Mouse (Mus musculus) E14TG2a.4 (cell line): ENCODE measurements around the gene Mettl7b.
"Not testable (repeated sequence)": the region's sequence is repeated elsewhere in the genome, so short reads cannot be mapped to it uniquely, and the experiment has no call there.

ENCODE experiments used
- H3K27me3 ChIP-seq: 2 replicates; pipeline ENCODE4 v1.6.1; 2014; ENCODE audit warnings: low read length, control low read depth; ENCODE audit not compliant: insufficient read depth
- H3K36me3 ChIP-seq: 2 replicates; pipeline ENCODE4 v1.6.1; 2014; ENCODE audit warnings: low read length, control low read depth; ENCODE audit not compliant: insufficient read depth
- H3K4me1 ChIP-seq: replicated peaks from 2 replicates; pipeline ENCODE4 v1.6.1; 2014; ENCODE audit warnings: low read depth, low read length, control low read depth
- H3K4me3 ChIP-seq: replicated peaks from 2 replicates; pipeline ENCODE4 v1.5.1; 2014; ENCODE audit warnings: mild to moderate bottlenecking, low read length
- H3K9me3 ChIP-seq: 2 replicates; pipeline ENCODE4 v1.6.1; 2014; ENCODE audit warnings: low read length, control low read depth
- CTCF ChIP-seq: conservative IDR thresholded peaks from 2 replicates; pipeline ENCODE4 v1.5.1; 2014; ENCODE audit warnings: low read length
- NANOG ChIP-seq: IDR thresholded peaks from 2 replicates; pipeline ENCODE4 v1.6.1; 2014; ENCODE audit warnings: borderline replicate concordance, low read length, mixed read lengths
- POU5F1 ChIP-seq: IDR thresholded peaks from 2 replicates; pipeline ENCODE4 v1.6.1; 2014; ENCODE audit warnings: low read length, borderline replicate concordance

Gene Mettl7b

DNA sequence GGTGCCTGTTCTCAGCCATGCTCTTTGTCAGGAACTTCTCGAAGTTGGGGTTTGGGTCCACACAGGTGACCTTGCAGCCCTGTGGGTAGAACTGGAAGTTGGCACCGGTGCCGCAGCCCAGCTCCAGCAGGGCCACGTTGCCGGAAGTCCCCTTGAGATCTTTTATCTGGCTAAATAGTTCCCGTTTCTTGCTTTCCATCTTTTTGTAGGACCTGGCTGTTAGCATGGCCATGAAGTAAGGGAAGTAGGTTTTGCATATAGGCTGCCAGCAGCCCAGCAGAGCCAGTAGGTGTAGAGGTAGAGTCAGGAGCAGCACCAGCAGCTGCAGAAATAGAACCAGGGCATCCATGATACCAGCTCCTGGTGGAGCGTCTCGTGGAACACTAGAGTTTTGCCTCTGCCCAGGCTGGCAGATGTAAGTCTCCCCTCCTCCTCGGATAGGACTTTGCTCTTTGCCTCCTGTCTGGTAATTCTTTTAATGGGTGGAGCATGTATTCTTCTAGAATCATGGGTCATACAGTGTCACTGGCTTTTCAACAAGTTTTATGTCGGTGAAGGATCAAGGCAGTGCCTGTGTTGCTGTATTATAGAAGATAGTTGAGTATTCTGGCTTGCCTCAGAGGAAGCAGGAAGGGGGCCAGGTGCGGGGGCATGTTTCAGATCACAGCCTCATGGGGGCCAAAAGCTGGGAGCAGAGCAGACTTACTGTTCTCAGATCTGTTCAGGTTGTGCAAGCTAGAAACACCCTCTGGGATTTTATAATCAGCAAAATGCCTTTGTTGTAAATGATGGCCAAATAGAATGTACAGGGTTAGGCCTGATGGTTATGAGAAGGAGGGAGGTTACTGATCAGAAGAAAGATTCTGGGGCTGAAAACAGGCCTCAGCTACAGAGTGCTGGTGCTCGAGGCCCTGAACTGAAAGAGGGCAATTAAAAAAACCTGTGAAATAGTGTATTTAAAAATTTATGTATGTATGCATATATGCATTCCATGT, at the start of gene Mettl7b:
Mettl7b (minus strand) TSS at position 399 of the 995 bp plus-strand sequence.
- TF ChIP-seq CTCF (no peak), NANOG (no peak), POU5F1 (no peak)
- Histone ChIP-seq H3K4me1 (no peaks in the 10 kb centered on the region), H3K4me3 (no peak within 1 kb of the TSS), H3K9me3 (no peaks in the 10 kb centered on the region), H3K27me3 (peaks cover 25% of the 10 kb centered on the region), H3K36me3 (no peaks in the 10 kb centered on the region)

DNA sequence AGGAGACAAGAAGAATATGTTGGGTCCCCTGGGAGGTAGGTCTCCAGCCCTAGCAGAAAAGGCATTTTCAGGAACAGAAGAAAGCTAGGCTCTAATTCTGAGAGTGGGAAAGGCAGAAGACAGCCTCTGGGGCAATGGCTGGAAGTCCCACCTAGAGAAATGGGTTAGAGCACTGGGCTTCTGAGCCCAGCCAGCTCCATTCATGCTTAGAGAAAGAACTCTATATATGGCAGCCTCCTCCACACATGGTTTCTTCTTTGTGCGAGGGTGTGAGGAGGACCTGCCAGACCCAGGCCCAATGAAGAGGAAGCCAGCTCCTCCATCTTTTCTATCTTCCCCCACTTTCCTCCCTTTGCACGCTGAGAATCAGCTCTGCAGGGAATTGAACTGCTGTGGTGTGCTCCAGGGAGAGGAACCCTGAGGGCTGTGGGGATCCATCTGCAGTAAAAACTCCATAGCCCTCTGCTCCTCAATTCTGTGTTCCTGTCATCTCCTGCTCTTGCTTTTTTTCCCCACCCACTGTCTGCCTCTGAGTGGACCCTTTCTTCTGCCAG, 49.6 kb upstream of the Mettl7b start, which contains the start of gene Olfr763:
Olfr763 (plus strand) TSS at position 504 of the 554 bp plus-strand sequence.
- Histone ChIP-seq H3K9me3 (peaks cover 39% of the 10 kb centered on the region), H3K27me3 (no peaks in the 10 kb centered on the region), H3K36me3 (no peaks in the 10 kb centered on the region), H3K4me1 (no peaks in the 10 kb centered on the region), H3K4me3 (no peak within 1 kb of the TSS)
- no peak for TF ChIP-seq NANOG
- no peak for TF ChIP-seq CTCF
- no peak for TF ChIP-seq POU5F1

DNA sequence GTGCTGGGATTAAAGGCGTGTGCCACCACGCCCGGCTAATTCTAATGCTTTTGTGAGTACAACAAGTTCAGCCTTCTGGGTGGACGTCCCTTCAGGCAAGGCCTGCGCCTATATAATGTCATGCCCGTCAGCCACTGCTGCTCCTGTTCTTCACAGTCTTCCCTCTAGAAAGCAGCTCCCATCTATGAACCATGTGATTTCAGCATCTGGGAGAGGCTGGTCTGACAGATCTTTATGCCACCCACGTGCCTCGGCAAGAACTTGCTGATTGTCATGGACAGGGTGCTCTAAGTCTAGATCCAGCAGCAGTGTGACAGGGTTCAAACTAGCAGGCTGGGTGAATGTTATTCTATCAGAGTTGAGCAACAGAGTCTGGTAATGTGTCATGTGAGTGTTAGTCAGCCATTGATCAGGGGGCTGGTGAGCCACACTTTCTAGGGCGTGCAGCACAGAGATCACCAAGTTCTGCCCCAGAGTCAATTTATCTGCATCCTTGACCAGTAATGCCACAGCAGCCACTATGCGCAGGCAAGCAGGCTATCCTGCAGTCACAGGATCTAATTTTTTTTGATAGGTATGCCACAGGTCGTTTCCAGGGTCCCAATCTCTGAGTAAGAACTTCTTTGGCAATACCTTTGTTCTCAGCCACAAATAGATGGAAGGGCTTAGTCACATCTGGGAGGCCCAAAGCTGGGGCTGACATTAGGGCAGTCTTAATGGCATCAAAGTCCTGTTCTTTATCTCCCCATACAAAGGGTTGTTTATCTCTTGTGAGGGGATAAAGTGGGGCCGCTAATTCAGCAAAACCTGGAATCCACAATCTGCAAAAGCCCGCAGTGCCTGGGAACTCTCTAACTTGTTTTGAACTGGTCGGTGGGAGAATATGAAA, 43.5 kb upstream of the Mettl7b start:
- no peaks in the 10 kb centered on the region for H3K4me1 ChIP-seq
- TF ChIP-seq NANOG: no peak
- TF ChIP-seq POU5F1: no peak
- no peak for TF ChIP-seq CTCF

DNA sequence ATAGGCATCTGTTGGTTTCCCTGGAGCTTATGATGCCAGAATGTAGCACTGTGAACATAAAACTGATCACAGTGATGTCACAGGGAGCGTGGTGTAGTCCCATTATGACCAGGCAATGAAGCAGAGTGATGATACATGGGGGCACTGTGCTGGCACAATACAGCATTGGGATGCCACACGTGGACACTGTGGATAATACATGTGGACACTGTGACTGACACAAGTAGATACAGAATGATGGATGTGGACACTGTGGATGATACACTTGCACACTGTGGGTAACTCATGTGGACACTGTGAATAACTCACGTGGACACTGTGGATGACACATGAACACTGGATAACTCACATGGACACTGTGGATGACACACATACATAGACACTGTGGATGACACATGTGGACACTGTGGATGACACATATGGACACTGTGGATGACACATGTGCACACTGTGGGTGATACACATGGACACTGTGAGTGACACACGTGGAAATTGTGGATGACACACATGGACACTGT, 35.8 kb upstream of the Mettl7b start:
- H3K27me3 ChIP-seq: no peaks in the 10 kb centered on the region
- no peaks in the 10 kb centered on the region for H3K9me3 ChIP-seq
- H3K36me3 ChIP-seq: no peaks in the 10 kb centered on the region
- no peaks in the 10 kb centered on the region for H3K4me1 ChIP-seq
- no peak overlapping the region for H3K4me3 ChIP-seq
- TF ChIP-seq CTCF (no peak), POU5F1 (no peak), NANOG (no peak)

More for the DNA sequence above, 43.5 kb upstream of the Mettl7b start:
- peaks cover 51% of the 10 kb centered on the region for H3K9me3 ChIP-seq
- H3K27me3 ChIP-seq: no peaks in the 10 kb centered on the region
- no peaks in the 10 kb centered on the region for H3K36me3 ChIP-seq
- H3K4me3 ChIP-seq: no peak overlapping the region

DNA sequence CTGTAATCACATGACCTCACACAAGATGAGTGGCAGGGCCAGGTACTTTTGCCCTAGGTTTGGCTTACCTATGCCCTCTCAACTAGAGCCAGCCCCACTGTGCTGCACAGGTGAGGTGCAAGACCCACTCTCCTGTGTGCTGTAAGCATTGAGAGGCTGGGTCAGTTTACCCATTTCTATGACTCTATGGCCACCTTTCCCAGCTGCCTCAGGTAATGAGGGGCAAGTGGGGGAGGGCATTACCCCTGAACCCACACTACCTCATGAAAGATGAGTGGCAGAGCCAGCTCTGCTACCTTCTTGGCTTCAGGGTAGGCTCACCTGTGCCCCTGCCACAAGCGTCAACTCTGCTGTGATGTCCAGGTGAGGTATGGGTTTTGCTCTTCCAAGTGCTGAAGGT, 35.0 kb upstream of the Mettl7b start:
- Histone ChIP-seq H3K36me3 (no peaks in the 10 kb centered on the region), H3K9me3 (no peaks in the 10 kb centered on the region), H3K27me3 (no peaks in the 10 kb centered on the region), H3K4me1 (no peaks in the 10 kb centered on the region), H3K4me3 (no peak overlapping the region)
- TF ChIP-seq CTCF: no peak
- no peak for TF ChIP-seq POU5F1
- TF ChIP-seq NANOG: no peak

DNA sequence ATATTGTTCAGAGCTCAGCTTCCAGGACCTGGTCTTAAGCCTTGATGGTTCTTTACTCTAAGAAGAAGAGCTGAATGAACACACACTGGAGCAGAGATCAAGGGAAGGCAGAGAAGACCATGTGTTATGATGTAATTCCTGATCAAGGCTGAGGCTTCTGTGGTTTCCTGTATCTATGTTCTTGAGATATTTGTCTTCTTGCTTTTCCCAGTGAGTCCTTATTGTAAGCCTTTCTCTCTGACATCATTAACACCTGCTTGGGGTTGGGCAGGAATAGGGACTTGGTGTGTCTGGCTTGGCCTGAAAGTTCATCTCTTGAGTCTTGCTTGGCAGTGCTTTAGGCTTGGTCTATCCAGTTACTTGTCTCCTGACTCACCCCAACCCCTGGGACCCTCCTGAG, 30.2 kb upstream of the Mettl7b start:
- H3K4me3 ChIP-seq: no peak overlapping the region
- TF ChIP-seq NANOG: no peak
- TF ChIP-seq POU5F1: no peak
- no peak for TF ChIP-seq CTCF

DNA sequence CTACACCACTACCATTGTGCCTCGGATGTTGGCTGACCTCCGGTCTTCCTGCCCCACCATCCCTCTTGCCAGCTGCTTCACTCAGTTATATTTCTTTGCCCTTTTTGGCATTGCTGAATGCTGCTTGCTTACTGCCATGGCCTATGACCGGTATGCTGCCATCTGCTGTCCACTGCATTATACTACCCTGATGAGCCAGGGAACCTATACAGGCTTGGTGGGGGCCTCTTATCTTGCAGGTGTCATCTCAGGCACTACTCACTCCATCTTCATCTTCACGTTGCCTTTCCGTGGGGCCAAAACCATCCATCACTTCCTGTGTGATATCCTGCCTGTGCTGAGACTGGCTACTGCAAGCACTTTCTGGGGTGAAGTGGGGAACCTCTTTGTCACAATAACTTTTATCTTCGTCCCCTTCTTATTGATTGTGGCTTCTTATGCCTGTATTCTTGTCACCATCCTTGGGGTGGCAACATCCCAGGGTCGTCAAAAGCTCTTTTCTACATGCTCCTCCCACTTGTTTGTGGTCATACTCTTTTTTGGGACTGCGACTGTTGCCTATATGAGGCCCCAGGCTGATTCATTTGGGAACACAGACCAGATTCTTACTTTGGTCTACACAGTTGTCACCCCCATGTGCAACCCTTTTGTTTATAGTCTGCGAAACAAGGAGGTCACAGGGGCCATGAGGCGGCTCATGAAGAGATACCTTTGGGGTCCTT, 29.5 kb upstream of the Mettl7b start:
- not testable (repeated sequence) for H3K4me1 ChIP-seq, H3K4me3 ChIP-seq, H3K27me3 ChIP-seq, H3K9me3 ChIP-seq, H3K36me3 ChIP-seq

More for the DNA sequence above, 30.2 kb upstream of the Mettl7b start:
- Histone ChIP-seq H3K27me3 (peaks cover 5% of the 10 kb centered on the region), H3K4me1 (no peaks in the 10 kb centered on the region), H3K9me3 (no peaks in the 10 kb centered on the region), H3K36me3 (no peaks in the 10 kb centered on the region)

DNA sequence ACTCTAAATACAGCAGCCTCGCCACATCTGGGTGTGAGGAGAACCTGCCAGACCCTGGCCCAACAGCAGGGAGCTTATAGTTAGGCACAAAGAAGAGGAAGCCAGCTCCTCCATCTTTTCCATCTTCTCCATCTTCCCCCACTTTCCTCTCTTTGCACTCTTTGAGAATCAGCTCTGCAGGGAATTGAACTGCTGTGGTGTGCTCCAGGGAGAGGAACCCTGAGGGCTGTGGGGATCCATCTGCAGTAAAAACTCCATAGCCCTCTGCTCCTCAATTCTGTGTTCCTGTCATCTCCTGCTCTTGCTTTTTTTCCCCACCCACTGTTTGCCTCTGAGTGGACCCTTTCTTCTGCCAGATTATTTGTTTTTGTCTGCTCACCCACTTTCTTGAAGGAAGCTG, 28.3 kb upstream of the Mettl7b start, which contains the start of gene Olfr9:
Olfr9 (plus strand) TSS at position 301 of the 400 bp plus-strand sequence.
- H3K4me1 ChIP-seq, H3K36me3 ChIP-seq, H3K27me3 ChIP-seq, H3K4me3 ChIP-seq, H3K9me3 ChIP-seq: not testable (repeated sequence)
